Mouse (Mus musculus): ENCODE results near the gene Mpzl1.
"Not testable (repeated sequence)": the region's sequence is repeated elsewhere in the genome, so short reads cannot be mapped to it uniquely, and the experiment has no call there.

Mpzl1 gene

DNA sequence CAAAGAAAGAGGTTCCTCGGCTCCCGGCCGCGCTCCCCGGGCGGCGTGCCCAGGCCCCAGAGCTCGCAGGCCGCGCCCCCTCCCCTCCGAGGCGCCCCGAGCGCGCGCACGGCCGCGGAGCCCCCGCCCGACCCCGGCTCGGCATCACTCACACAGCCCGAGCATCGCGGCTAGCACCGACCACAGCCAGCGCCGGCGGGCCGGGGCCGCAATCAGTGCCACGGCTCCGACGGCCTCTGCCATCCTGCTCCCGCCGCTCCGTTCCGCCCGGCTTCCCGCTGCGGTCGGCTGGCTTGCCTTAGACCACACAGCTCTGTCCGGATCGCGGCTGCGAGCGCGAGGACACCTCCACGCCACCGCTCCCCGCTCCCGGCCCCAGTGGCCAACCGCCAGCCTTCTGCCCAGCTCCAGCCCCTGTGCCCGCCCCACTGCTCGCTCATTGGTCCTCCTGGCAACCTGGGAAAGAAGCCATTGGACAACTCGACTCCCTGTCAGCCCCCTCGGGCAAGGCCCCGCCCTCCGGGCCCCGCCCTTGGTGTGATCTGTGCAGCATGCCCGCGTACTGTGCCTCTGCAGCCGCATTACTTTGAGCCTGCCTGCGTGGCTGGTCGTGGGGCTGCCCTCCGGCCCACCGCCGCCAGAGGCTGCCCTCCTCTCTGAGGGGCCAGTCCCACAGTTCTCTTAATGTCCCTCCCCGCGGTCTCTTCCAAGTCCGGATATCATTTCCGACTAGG, at the start of gene Mpzl1:
Gene Mpzl1, minus strand, starts transcription at position 388 of the 734 bp plus-strand sequence.
- peak; percentile 97 for DNase-seq (ENCODE audit: low read depth, low spot score)

DNA sequence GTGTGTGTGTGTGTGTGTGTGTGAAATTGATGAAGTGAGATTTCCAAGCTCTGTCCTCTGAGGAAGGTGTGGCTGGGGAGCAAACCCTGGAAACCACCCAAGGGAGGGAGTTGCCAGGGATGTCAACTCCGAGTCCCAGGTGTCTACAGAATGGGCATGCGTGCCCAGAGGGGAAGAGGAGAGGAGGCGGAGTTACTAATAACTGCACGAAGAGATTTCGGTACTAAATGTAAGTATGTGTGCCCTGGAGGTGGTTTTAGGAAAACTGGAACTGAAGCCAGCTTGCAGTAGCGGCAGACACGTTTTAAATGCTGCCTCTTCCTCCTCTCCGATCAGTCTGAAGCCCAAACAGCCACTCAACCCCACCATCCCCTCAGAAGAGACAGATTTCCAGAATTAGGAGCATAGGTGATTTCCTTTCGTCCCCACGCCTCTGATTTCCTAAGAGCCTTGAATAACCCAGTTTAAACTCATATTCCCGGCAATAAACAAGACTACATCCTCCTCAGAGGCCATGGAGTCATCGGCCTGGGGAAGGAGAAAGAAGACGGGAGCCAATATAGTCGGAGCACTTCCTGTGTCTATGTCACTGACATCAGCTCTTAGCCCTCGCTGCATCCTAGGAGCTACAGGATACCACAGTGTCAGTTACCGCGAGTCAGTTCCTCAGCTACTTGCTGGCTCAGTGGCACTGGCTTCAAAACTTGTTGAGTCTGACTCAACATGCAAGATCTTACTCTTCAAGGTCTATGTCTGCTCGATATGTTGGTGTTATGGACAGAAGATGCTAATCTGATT, 47.9 kb upstream of the Mpzl1 start:
- DNase-seq (ENCODE audit: low read depth, low spot score), result no peak

DNA sequence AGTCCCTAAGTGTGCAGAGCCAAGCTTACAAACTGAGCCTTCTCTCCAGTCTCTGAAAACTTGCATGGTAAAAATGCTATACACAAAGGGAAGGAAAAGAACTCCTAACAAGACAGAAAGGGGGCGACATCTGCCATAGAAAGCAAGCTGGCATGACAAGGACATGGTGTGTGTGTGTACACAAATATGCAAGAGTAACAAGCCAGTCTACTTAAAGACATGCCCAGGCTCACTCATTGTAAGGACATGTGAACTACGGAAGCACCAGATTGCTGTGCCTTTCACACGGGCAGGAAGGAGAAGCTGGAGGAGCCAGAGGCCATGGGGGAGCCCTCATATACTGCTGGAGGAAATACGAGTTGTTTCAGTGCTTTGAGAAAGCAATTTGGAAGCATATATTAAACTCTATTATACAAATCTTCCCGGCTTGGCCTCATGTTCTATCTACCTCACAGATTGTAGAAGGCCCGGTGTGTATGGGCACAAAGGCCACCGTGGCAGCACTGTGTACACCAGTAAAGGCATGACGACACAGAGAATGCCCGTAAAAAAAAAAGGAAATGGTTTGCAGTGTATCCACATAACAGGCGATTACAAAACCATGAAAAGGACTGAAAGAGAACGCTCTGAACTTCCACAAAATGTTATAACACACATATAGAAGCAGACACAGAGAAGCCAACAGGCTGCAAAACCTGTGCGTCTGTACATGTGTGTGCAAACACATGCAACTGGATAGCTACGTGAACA, 46.9 kb upstream of the Mpzl1 start:
- peak; percentile 37 for DNase-seq (ENCODE audit: low read depth, low spot score)

DNA sequence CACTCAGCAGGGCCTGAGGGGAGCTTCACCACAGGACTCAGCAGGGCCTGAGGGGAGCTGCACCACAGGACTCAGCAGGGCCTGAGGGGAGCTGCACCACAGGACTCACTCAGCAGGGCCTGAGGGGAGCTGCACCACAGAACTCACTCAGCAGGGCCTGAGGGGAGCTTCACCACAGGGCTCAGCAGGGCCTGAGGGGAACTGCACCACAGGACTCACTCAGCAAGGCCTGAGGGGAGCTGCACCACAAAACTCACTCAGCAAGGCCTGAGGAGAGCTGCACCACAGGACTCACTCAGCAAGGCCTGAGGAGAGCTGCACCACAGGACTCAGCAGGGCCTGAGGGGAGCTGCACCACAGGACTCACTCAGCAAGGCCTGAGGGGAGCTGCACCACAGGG, 45.7 kb upstream of the Mpzl1 start:
- DNase-seq (ENCODE audit: low read depth, low spot score), result not testable (repeated sequence)

DNA sequence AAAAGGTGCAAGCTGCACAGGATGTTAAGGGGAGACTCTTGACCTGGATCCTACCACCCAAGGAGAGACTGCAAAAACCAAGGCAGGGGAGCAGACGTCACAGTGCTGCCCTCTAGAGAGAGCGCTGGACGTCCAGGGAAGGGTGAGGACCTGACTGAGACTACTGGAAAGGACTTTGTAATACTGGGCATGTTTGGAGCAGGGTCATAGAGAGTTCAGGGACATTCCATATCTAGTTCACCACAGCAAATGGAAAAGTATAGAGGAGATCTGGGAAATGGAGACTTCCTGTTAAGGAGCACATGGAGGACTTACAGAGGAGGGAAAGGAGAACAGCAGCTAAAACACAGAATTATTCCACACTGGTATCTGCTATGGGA, 45.3 kb upstream of the Mpzl1 start:
- no peak for DNase-seq (ENCODE audit: low read depth, low spot score)

DNA sequence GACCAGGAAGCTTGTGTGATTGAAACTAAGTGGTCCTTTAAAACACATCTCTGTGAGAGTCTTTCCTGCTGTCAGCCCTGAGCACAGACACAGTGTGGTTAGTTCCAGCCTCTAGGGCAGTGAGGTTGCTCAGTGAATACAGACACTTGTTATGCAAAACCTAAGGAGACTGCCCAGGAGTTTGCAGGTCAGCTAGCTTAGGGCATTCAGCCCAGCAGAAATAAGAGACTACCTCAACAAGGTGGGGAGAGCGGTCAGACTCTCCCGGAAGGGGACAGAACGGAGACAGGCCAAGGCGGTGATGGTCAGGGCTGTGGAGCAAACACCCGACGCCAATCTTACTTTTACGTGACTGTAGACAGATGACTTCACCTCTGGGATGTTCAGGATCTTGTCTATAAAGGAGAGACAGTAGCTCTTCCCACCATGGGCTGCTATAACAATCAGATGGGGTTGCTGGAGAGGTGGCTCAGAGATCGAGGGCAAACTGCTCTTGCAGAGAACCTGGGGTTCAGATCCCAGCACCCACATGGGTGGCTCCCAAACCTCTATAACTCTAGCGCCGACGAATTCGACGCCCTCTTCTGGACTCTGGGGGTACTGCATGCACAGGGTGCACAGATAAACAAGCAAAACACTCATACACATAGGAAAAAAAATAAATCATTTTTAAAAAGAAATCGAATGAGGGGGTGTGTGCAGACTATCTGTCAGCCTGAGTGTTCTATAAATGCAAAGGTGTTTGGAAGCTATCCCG, 44.7 kb upstream of the Mpzl1 start:
- DNase-seq (ENCODE audit: low read depth, low spot score), result peak; percentile 39

DNA sequence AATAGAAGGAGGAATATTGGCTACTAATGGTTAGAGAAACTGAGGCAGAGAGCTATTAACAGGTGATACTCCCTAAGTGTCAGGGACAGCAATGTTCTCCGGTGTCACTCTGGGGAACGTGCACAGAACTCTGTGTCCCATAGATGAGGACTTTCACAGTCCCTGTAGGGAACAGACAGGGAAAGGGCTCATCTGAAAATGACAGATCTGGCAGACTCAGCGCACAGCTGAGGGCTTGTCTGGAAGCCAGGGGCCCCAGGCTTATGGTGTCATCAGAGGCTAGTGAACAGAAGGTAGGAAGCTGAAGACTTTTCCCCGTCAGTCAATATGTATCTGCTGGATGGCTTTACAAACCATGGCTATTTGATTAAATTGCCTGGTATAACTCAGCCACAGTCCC, 43.2 kb upstream of the Mpzl1 start:
- DNase-seq (ENCODE audit: low read depth, low spot score), result no peak

DNA sequence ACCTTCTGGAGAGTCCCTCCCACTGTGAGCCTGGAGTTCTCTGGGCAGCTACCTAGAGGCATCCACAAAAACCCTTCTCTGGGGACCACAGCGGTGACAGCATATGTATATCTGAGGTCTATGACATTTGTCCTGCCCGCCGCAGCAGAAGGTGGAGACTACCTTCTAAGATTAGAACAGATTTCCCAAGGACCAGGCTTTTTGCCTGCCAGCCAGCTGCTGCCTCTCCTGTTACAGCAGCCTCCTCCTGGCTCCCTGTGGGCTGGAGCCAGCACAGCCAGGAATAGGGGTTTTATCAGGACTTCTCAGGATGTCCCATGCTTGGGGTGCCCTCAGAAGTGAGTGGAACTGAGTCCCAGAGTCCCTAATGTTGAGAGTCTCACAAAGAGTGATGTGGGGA, 42.7 kb upstream of the Mpzl1 start:
- DNase-seq (ENCODE audit: low read depth, low spot score), result no peak

DNA sequence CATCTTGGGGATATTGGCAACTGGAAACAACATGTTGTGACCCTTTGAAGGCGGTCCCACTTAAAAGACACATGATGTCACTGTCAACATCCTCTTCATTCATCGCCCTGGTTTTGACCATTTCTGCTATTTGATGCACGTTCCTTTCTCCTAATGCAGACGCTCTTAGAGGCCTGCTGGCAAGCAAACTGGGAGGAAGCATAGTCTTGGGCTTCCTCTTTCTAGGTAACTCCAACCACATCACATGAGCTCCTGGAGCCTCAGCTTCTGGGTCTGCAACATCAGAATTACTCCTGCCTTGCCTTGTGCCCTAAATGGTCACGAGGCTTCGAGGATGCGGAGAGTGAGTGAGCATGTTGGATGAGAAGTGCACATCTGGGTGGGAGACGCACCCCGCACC, 40.8 kb upstream of the Mpzl1 start:
- DNase-seq (ENCODE audit: low read depth, low spot score), result no peak

DNA sequence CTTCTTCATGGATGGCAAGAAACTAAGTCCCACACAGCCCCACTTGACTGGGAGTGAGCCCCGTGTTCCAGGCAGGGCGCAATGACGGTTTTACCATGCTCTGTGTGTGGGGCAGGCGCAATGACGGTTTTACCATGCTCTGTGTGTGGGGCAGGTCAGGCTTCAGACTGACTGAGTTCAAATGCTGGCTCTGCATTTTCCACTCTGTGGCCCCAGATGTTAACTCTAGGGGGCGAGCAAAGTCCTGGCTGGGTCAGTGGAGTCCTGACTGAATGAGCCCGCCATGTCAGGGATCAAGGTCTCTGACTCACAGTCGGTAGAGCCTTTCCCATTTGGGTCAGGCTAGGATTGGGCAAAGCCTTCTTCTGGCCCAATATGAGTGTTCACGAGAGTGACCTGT, 38.0 kb upstream of the Mpzl1 start:
- DNase-seq (ENCODE audit: low read depth, low spot score), result no peak

DNA sequence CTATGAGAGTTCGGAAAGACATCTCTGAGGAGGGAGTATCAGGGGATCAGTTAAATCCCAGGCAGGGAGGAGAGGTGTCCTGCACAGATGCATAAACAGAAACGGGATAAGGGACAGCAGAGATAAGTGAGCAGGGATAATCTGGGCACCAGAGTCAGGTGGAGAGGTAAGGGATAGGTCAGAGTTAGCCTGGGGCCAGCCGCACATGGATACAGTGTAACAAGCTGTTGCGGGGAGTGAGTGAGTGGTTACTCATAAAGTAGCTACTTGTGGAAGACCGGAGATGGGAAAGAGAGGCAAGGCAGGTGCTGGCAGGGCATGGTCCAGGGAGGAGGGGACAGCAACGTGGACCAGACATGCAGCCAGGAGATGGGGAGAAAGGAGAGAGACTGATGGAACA, 35.7 kb upstream of the Mpzl1 start:
- DNase-seq (ENCODE audit: low read depth, low spot score), result no peak

DNA sequence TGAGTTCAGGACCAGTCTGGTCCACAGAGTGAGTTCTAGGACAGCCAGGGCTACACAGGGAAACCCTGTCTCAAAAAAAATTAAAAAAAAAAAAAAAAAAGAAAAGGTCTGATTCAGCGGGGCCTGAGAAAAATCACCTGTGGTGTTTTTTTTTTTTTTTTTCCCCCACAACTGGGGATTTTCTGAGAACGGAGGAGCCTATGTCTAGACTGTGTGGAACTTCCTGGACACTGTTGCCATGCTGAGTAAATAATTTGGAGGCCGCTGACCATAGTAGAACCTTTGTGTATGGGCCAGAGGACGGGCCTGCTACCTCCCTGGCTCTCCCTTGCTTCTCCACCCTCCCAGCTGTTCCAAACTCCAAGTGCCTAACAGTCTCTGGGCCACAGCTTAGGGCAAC, 34.6 kb upstream of the Mpzl1 start:
- no peak for DNase-seq (ENCODE audit: low read depth, low spot score)

DNA sequence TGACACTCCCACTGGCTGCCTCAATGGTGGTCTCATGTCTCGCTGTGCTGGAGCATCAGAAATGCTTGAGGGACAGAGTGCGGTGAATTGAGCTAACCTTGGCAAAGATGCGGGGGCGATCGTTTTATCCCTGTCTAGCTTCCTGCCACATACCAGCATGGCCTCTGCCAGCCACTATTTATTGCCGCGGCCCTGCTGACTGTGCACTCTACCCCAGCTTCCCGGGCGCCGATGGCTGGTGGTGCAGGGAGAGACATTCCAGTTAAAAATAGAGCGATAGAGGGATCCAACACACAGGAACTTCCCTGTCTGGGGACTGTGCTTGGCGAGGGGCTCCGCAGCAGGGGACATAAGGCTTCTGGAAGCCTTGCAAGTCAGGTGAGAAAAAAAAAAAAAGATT, 33.0 kb upstream of the Mpzl1 start:
- DNase-seq (ENCODE audit: low read depth, low spot score), result no peak

DNA sequence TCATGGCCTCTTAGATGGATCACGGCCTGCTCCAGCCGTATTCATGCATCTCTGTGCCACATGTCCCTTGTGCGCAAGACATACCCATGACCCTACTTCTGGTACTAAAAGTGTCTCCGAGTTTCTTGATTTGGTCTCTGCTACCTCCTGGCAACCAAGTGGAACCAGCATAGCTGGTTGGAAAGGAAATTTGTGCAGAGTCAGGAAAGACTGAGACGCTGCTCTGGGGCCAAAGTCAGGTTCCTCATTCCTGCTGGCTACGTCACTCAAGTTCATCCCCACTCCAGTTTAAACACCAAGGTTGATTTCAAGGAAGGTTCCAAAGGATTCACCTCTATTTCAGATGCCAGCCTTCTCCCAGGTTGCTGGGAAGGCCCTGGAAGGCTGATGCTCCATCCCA, 32.6 kb upstream of the Mpzl1 start:
- DNase-seq (ENCODE audit: low read depth, low spot score), result no peak

DNA sequence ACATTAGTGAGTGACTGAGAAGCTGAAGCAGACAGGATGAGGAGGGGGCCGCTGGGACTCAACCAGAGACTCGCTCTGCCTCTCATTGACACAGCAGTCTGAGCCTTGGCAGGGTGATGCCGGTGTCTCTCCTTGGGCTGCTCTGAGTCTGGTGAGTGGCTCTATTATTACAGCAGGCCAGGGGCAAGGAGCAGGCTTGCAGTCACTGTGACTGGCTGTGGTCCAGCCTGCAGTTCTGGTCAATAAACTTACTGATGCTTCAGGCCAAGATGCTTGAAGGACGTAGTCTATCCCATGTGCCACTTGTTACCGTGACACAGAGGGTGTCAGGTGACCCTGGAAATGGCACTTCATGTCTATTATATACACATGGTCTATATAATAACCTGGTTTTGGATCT, 31.4 kb upstream of the Mpzl1 start:
- DNase-seq (ENCODE audit: low read depth, low spot score), result no peak

DNA sequence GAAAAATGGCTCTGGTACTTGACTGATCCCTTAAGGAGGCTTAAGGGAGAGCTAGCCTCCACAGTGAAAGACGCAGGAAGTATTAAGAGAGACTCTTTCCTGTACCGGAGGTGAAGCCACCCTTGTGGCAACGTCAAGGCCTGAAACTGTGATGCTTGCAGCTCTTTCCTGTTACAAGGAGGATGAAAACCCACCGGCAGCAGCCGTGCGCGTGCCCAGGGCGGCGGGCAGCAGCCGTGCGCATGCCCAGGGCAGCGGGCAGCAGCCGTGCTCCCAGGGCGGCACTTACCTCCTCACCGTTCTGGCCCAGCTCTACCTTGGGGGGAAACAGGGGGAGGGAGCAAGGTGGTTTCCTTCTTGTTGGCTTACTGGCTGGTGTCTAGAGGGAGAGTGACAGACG, 28.9 kb upstream of the Mpzl1 start:
- peak; percentile 85 for DNase-seq (ENCODE audit: low read depth, low spot score)

DNA sequence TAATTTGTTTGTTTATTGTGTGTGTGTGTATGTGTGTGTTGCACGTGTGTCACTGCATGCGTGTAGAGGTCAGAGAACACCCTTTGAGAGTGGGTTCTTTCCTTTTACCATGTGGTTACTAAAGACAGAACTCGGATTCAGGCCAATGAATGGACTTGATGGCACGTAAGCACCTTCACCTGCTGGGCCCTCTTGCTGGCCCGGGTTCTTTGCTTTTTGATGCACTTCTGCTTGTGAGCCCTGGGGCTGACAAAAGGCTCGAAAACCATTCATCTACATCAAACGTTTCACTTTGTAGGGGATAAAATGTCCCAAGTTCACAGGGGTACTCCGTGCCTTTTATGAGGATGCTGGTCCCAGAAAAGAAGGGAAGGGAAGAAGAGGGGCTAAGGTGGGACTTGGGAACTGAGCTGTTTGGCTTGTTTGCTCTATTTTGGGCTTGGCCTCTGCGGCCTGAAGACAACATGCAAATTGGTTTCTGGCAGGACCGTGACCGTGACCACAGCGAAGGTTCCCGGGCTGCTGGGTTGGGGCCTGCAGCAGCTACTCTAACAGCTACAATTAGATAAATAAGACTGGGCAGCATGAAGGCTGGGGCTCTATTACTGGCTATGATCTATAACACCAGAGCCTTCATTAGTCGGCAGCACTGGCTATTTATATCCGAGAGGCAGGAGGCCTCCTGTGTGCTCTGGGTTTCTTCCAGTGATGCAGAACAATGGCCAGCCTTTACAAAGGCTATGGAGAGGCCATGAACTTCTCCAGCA, 28.3 kb upstream of the Mpzl1 start:
- DNase-seq (ENCODE audit: low read depth, low spot score), result peak; percentile 93

DNA sequence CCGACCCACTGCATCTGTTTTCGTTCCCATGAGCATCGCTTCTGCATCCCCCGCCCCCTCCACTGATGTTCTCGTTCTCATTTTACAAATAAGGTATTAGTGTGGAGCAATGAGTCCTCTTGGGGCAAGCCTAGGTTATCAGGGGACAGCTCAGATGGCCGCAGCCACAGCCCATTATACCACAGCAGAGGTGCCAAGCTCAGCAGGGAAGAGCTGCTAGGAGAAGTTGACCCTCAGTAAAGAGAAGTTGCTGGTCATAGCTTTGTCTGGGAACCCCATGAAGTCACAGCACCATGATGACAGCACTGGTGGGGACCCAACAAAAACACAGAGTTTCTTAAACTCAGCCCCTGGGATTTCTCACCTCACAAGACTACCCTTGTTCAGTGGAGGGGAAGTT, 27.4 kb upstream of the Mpzl1 start:
- peak; percentile 31 for DNase-seq (ENCODE audit: low read depth, low spot score)

DNA sequence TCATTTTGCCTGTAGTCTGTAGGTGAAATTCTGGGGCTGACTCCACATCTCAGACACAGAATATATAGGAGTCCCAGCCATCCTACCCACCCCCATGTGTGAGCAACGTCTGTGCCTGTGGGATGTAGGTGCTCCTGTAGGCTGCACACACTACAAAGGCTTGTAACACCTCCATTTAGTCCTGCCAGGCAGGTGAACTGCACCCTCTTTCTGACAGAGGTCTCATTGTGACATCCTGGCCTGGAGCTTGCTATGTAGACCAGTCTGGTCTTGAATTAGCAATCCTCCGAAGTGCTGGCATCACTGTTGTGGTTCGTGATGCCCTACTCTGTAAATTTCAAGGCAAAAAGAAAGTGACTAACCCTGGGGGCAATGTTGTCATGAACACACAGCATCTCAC, 26.9 kb upstream of the Mpzl1 start:
- no peak for DNase-seq (ENCODE audit: low read depth, low spot score)

DNA sequence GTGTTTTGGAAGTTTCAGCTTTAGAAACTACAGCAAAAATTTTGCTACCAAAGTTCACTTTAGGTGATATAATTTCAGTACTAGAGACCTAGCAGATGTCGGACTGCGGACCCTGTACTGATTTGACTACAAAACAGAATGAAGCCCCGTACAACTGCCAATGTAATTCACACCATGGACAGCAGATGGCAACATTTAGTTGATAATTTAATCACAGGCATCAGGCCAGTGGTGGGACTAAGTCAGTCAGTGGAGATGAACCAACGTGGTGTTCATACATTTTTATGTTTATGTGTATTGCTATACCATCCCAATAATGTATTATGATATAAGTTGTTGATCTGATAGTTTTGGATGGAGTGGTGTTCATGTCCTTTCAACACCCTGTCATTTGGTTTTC, 26.4 kb upstream of the Mpzl1 start:
- peak; percentile 81 for DNase-seq (ENCODE audit: low read depth, low spot score)

DNA sequence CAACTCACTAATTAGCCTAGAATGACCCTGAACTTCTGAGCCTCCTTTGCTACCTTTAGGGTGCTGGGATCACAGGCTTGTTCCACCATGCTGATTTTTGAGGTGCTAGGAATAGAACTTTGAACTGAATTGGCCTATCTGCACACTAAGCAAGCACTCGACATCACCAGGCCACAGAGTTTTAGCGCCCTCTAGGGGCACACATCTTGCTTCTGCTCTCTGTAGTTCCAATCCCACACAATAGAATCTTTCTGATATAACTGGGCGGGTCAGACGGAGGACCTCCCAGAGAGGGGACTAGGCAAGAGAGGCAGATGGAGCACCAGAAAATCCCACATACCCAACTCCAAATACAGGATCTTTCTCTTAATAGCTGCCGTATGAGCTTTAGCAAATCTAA, 24.3 kb upstream of the Mpzl1 start:
- DNase-seq (ENCODE audit: low read depth, low spot score), result peak; percentile 77
